Mouse (Mus musculus) hindbrain, embryonic 14.5 days (tissue): ENCODE measurements around the gene Peli2. TPM values are rescaled to one million over a fixed set of nuclear protein-coding genes. Genes with fewer than 3 reads are reported as not detected.

Experiments
- ATAC-seq: fragments of 200-750 bp; cut with Nextera tagmentation; 2 replicates; pipeline ENCODE4 v1.8.0; 2017; ENCODE audit warnings: moderate number of reproducible peaks, mild to moderate bottlenecking, moderate TSS enrichment, moderate library complexity; ENCODE audit not compliant: low FRiP score
- DNase-seq: peaks from one replicate; pipeline ENCODE4 v3.0.0-alpha.2; 2015; ENCODE audit warnings: low spot score
- H3K27ac ChIP-seq: fragments of 300-500 bp; sonication (generic); 2 replicates; pipeline ENCODE4 v1.5.1; 2014; ENCODE audit warnings: mild to moderate bottlenecking, moderate library complexity
- H3K27me3 ChIP-seq: fragments of 300-500 bp; sonication (generic); 2 replicates; pipeline ENCODE4 v1.6.1; 2014; ENCODE audit warnings: mild to moderate bottlenecking, low read length, mixed read lengths; ENCODE audit not compliant: control insufficient read depth, insufficient read depth
- H3K36me3 ChIP-seq: fragments of 300-500 bp; sonication (generic); replicated peaks from 2 replicates; pipeline ENCODE4 v1.6.1; 2014; ENCODE audit not compliant: control insufficient read depth, insufficient read depth
- H3K4me1 ChIP-seq: fragments of 300-500 bp; sonication (generic); replicated peaks from 2 replicates; pipeline ENCODE4 v1.6.1; 2014; ENCODE audit warnings: antibody characterized with exemption, low read length, mixed read lengths; ENCODE audit not compliant: control insufficient read depth, insufficient read depth
- H3K4me2 ChIP-seq: fragments of 300-500 bp; sonication (generic); replicated peaks from 2 replicates; pipeline ENCODE4 v1.6.1; 2014; ENCODE audit warnings: mild to moderate bottlenecking, moderate library complexity
- H3K4me3 ChIP-seq: fragments of 300-500 bp; sonication (generic); replicated peaks from 2 replicates; pipeline ENCODE4 v1.5.1; 2014; ENCODE audit warnings: mild to moderate bottlenecking, low read length
- H3K9ac ChIP-seq: fragments of 300-500 bp; sonication (generic); 2 replicates; pipeline ENCODE4 v1.6.1; 2014
- H3K9me3 ChIP-seq: fragments of 300-500 bp; sonication (generic); 2 replicates; pipeline ENCODE4 v1.6.1; 2016; ENCODE audit warnings: low read length; ENCODE audit not compliant: control insufficient read depth
- WGBS: fragments of 180-500 bp; shearing (Covaris S2); extraction: QIAGEN DNeasy Blood & Tissue Kit; methylation state at CpG from one replicate; pipeline ENCODE4 v1.1.7; 2014; 5-methylcytosine and 5-hydroxymethylcytosine counted together
- polyA plus RNA-seq: library from polyadenylated mRNA; unstranded; fragments of >200 nt; fragmentation: Nextera tagmentation; extraction: Ambion mirVana; gene quantifications from 2 replicates; pipeline ENCODE4 v1.2.1, GENCODE M21; 2014

Gene Peli2
- polyA plus RNA-seq, 1 experiment from 2014 or later = 10.0 TPM

- no peak overlapping the region for H3K4me3 ChIP-seq
- WGBS = 25% methylated on average over 4 of the region's 4 CpGs
- peaks cover 19% of the 10 kb centered on the region; the same call in 1 of the 2 replicates for H3K4me1 ChIP-seq
- ATAC-seq (peak; percentile 59; the same call in 1 of the 2 replicates), DNase-seq (no peak)
- no peaks in the 10 kb centered on the region for H3K27me3 ChIP-seq
- H3K9me3 ChIP-seq = no peaks in the 10 kb centered on the region
- no peak overlapping the region for H3K27ac ChIP-seq
- H3K9ac ChIP-seq = no peak overlapping the region
- H3K36me3 ChIP-seq = no peaks in the 10 kb centered on the region
- H3K4me2 ChIP-seq = no peak overlapping the region
These were observed 22.5 kb downstream of the Peli2 start for GRCm38 (mm10) chr14:48143141-48143540.

GRCm38 (mm10) chr14:48144330-48144729 is 23.7 kb downstream of the Peli2 start:
- DNase-seq = no peak
- no peaks in the 10 kb centered on the region for H3K9me3 ChIP-seq
- 92% methylated on average over 17 of the region's 17 CpGs for WGBS
- H3K36me3 ChIP-seq = no peaks in the 10 kb centered on the region
- H3K4me3 ChIP-seq = no peak overlapping the region
- H3K27me3 ChIP-seq = no peaks in the 10 kb centered on the region
- H3K9ac ChIP-seq = no peak overlapping the region
- no peak overlapping the region for H3K27ac ChIP-seq
- no peak overlapping the region for H3K4me2 ChIP-seq
- no peak for ATAC-seq
- H3K4me1 ChIP-seq = peaks cover 16% of the 10 kb centered on the region; the same call in 1 of the 2 replicates

- Histone ChIP-seq H3K27me3 (no peaks in the 10 kb centered on the region), H3K27ac (no peak overlapping the region), H3K4me1 (peaks cover 12% of the 10 kb centered on the region; the same call in 1 of the 2 replicates), H3K36me3 (no peaks in the 10 kb centered on the region), H3K9me3 (no peaks in the 10 kb centered on the region), H3K4me2 (no peak overlapping the region), H3K4me3 (no peak overlapping the region), H3K9ac (no peak overlapping the region)
- no peak for DNase-seq
- 88% methylated on average over 6 of the region's 6 CpGs for WGBS
- ATAC-seq = no peak
These were observed 27.1 kb downstream of the Peli2 start for GRCm38 (mm10) chr14:48147688-48148087.

GRCm38 (mm10) chr14:48148615-48149014 is 28.0 kb downstream of the Peli2 start:
- WGBS = 94% methylated on average over 6 of the region's 6 CpGs
- Histone ChIP-seq H3K27me3 (no peaks in the 10 kb centered on the region), H3K9me3 (no peaks in the 10 kb centered on the region), H3K36me3 (no peaks in the 10 kb centered on the region), H3K4me2 (no peak overlapping the region), H3K4me1 (peaks cover 4% of the 10 kb centered on the region; the same call in 1 of the 2 replicates), H3K27ac (no peak overlapping the region), H3K4me3 (no peak overlapping the region), H3K9ac (no peak overlapping the region)
- ATAC-seq (no peak), DNase-seq (no peak)

- WGBS = 93% methylated on average over 9 of the region's 9 CpGs
- H3K4me2 ChIP-seq = no peak overlapping the region
- H3K4me1 ChIP-seq = no peaks in the 10 kb centered on the region; the same call in 1 of the 2 replicates
- ATAC-seq = no peak
- no peaks in the 10 kb centered on the region for H3K36me3 ChIP-seq
- no peak overlapping the region for H3K4me3 ChIP-seq
- H3K27ac ChIP-seq = no peak overlapping the region
- H3K9ac ChIP-seq = no peak overlapping the region
- no peaks in the 10 kb centered on the region for H3K27me3 ChIP-seq
- H3K9me3 ChIP-seq = no peaks in the 10 kb centered on the region
- no peak for DNase-seq
These were observed 28.7 kb downstream of the Peli2 start for GRCm38 (mm10) chr14:48149351-48149750.

GRCm38 (mm10) chr14:48150903-48151302 is 30.3 kb downstream of the Peli2 start:
- H3K36me3 ChIP-seq = no peaks in the 10 kb centered on the region
- WGBS = 85% methylated on average over 1 of the region's 1 CpGs
- H3K4me1 ChIP-seq = no peaks in the 10 kb centered on the region; the same call in 1 of the 2 replicates
- DNase-seq (no peak), ATAC-seq (no peak)
- no peak overlapping the region for H3K27ac ChIP-seq
- no peak overlapping the region for H3K4me2 ChIP-seq
- H3K27me3 ChIP-seq = no peaks in the 10 kb centered on the region
- no peaks in the 10 kb centered on the region for H3K9me3 ChIP-seq
- H3K9ac ChIP-seq = no peak overlapping the region
- H3K4me3 ChIP-seq = no peak overlapping the region

- H3K27ac ChIP-seq = no peak overlapping the region
- H3K4me3 ChIP-seq = no peak overlapping the region
- DNase-seq = no peak
- H3K27me3 ChIP-seq = no peaks in the 10 kb centered on the region
- no peaks in the 10 kb centered on the region for H3K9me3 ChIP-seq
- ATAC-seq = no peak
- H3K36me3 ChIP-seq = no peaks in the 10 kb centered on the region
- no peak overlapping the region for H3K9ac ChIP-seq
- 97% methylated on average over 2 of the region's 2 CpGs for WGBS
- no peak overlapping the region for H3K4me2 ChIP-seq
- no peaks in the 10 kb centered on the region; the same call in 1 of the 2 replicates for H3K4me1 ChIP-seq
These were observed 30.9 kb downstream of the Peli2 start for GRCm38 (mm10) chr14:48151554-48151953.

- Histone ChIP-seq H3K4me2 (no peak overlapping the region), H3K27ac (no peak overlapping the region), H3K4me1 (no peaks in the 10 kb centered on the region; the same call in 1 of the 2 replicates), H3K9ac (no peak overlapping the region), H3K9me3 (no peaks in the 10 kb centered on the region), H3K27me3 (no peaks in the 10 kb centered on the region), H3K36me3 (no peaks in the 10 kb centered on the region), H3K4me3 (no peak overlapping the region)
- 83% methylated on average over 2 of the region's 2 CpGs for WGBS
- ATAC-seq = no peak
- no peak for DNase-seq
These were observed 32.4 kb downstream of the Peli2 start for GRCm38 (mm10) chr14:48153064-48153463.

- H3K4me3 ChIP-seq = no peak overlapping the region
- no peak overlapping the region for H3K27ac ChIP-seq
- H3K9me3 ChIP-seq = no peaks in the 10 kb centered on the region
- DNase-seq = no peak
- H3K4me1 ChIP-seq = no peaks in the 10 kb centered on the region; the same call in 1 of the 2 replicates
- H3K9ac ChIP-seq = no peak overlapping the region
- no peak for ATAC-seq
- no peaks in the 10 kb centered on the region for H3K36me3 ChIP-seq
- H3K4me2 ChIP-seq = no peak overlapping the region
- no peaks in the 10 kb centered on the region for H3K27me3 ChIP-seq
- WGBS = 93% methylated on average over 5 of the region's 5 CpGs
These were observed 33.4 kb downstream of the Peli2 start for GRCm38 (mm10) chr14:48153865-48154511.
